Mouse (Mus musculus) neural tube, embryonic 14.5 days (tissue): Measurements from ENCODE around the gene Cfap70. TPM values are rescaled to one million over a fixed set of nuclear protein-coding genes. Genes with fewer than 3 reads are reported as not detected.
A peak's percentile ranks its signal among the peaks of the same experiment; 100 is the strongest.

Experiments
- ATAC-seq: fragments of 200-750 bp; cut with Nextera tagmentation; 2 replicates; pipeline ENCODE4 v1.8.0; 2017; ENCODE audit warnings: low read depth, mild to moderate bottlenecking, moderate TSS enrichment, moderate library complexity
- H3K27ac ChIP-seq: fragments of 300-500 bp; sonication (generic); 2 replicates; pipeline ENCODE4 v1.5.1; 2014; ENCODE audit warnings: low read depth, mild to moderate bottlenecking, control low read depth, low read length, moderate library complexity, mixed read lengths
- H3K27me3 ChIP-seq: fragments of 300-500 bp; sonication (generic); 2 replicates; pipeline ENCODE4 v1.6.1; 2014; ENCODE audit warnings: low read length; ENCODE audit not compliant: control insufficient read depth, insufficient read depth
- H3K36me3 ChIP-seq: fragments of 300-500 bp; sonication (generic); 2 replicates; pipeline ENCODE4 v1.6.1; 2014; ENCODE audit warnings: low read length, mixed read lengths; ENCODE audit not compliant: control insufficient read depth, insufficient read depth
- H3K4me1 ChIP-seq: fragments of 300-500 bp; sonication (generic); 2 replicates; pipeline ENCODE4 v1.6.1; 2014; ENCODE audit warnings: low read length; ENCODE audit not compliant: control insufficient read depth, insufficient read depth
- H3K4me2 ChIP-seq: fragments of 300-500 bp; sonication (generic); 2 replicates; pipeline ENCODE4 v1.6.1; 2014; ENCODE audit warnings: mild to moderate bottlenecking, low read depth, low read length, control low read depth
- H3K4me3 ChIP-seq: fragments of 300-500 bp; sonication (generic); 2 replicates; pipeline ENCODE4 v1.5.1; 2014; ENCODE audit warnings: low read depth, low read length, control low read depth, mixed read lengths
- H3K9ac ChIP-seq: fragments of 300-500 bp; sonication (generic); replicated peaks from 2 replicates; pipeline ENCODE4 v1.6.1; 2014; ENCODE audit warnings: low read depth, mild to moderate bottlenecking, control low read depth, low read length, mixed read lengths
- H3K9me3 ChIP-seq: fragments of 300-500 bp; sonication (generic); 2 replicates; pipeline ENCODE4 v1.6.1; 2016; ENCODE audit warnings: low read length; ENCODE audit not compliant: control insufficient read depth
- WGBS: fragments of 180-500 bp; shearing (Covaris S2); extraction: QIAGEN DNeasy Blood & Tissue Kit; methylation state at CpG from one replicate; pipeline ENCODE4 v1.1.7; 2014; 5-methylcytosine and 5-hydroxymethylcytosine counted together
- polyA plus RNA-seq: library from polyadenylated mRNA; unstranded; fragments of >200 nt; fragmentation: Nextera tagmentation; extraction: Ambion mirVana; gene quantifications from 2 replicates; pipeline ENCODE4 v1.2.1, GENCODE M21; 2014

Gene Cfap70
- polyA plus RNA-seq, 1 experiment from 2014 or later, result 1.9 TPM

GRCm38 (mm10) chr14:20377112-20377521, 74.9 kb downstream of the Cfap70 start:
- H3K27ac ChIP-seq, result no peak overlapping the region
- H3K9ac ChIP-seq, result no peak overlapping the region
- no peaks in the 10 kb centered on the region for H3K4me1 ChIP-seq
- no peak overlapping the region for H3K4me3 ChIP-seq
- H3K9me3 ChIP-seq, result no peaks in the 10 kb centered on the region
- H3K27me3 ChIP-seq, result no peaks in the 10 kb centered on the region
- ATAC-seq, result no peak
- peaks cover 18% of the 10 kb centered on the region for H3K36me3 ChIP-seq
- 81% methylated on average over 4 of the region's 4 CpGs for WGBS
- no peak overlapping the region for H3K4me2 ChIP-seq

- WGBS, result 90% methylated on average over 1 of the region's 1 CpGs
- H3K27ac ChIP-seq, result no peak overlapping the region
- H3K4me1 ChIP-seq, result no peaks in the 10 kb centered on the region
- H3K36me3 ChIP-seq, result peaks cover 10% of the 10 kb centered on the region
- no peaks in the 10 kb centered on the region for H3K27me3 ChIP-seq
- H3K4me2 ChIP-seq, result no peak overlapping the region
- H3K9ac ChIP-seq, result no peak overlapping the region
- H3K9me3 ChIP-seq, result no peaks in the 10 kb centered on the region
- H3K4me3 ChIP-seq, result no peak overlapping the region
- ATAC-seq, result no peak
Measured at GRCm38 (mm10) chr14:20371854-20372253, 80.2 kb downstream of the Cfap70 start.

GRCm38 (mm10) chr14:20370798-20371197, 81.2 kb downstream of the Cfap70 start:
- no peak overlapping the region for H3K4me2 ChIP-seq

GRCm38 (mm10) chr14:20368271-20368670, 83.8 kb downstream of the Cfap70 start:
- WGBS, result 99% methylated on average over 3 of the region's 3 CpGs
- H3K9ac ChIP-seq, result no peak overlapping the region
- no peaks in the 10 kb centered on the region for H3K4me1 ChIP-seq
- no peak for ATAC-seq
- H3K4me2 ChIP-seq, result no peak overlapping the region
- no peaks in the 10 kb centered on the region for H3K27me3 ChIP-seq
- no peak overlapping the region for H3K4me3 ChIP-seq
- peaks cover 22% of the 10 kb centered on the region for H3K36me3 ChIP-seq
- no peak overlapping the region for H3K27ac ChIP-seq
- H3K9me3 ChIP-seq, result no peaks in the 10 kb centered on the region

More at GRCm38 (mm10) chr14:20370798-20371197, 81.2 kb downstream of the Cfap70 start:
- H3K4me3 ChIP-seq, result no peak overlapping the region
- no peaks in the 10 kb centered on the region for H3K9me3 ChIP-seq
- H3K9ac ChIP-seq, result no peak overlapping the region
- WGBS, result 86% methylated on average over 7 of the region's 7 CpGs
- H3K27ac ChIP-seq, result no peak overlapping the region
- peaks cover 7% of the 10 kb centered on the region; the same call in 1 of the 2 replicates for H3K36me3 ChIP-seq
- ATAC-seq, result no peak
- H3K4me1 ChIP-seq, result no peaks in the 10 kb centered on the region
- H3K27me3 ChIP-seq, result no peaks in the 10 kb centered on the region

GRCm38 (mm10) chr14:20363230-20363629, 88.8 kb downstream of the Cfap70 start:
- no peaks in the 10 kb centered on the region for H3K4me1 ChIP-seq
- H3K27ac ChIP-seq, result no peak overlapping the region
- no peaks in the 10 kb centered on the region for H3K27me3 ChIP-seq
- 96% methylated on average over 4 of the region's 4 CpGs for WGBS
- H3K4me2 ChIP-seq, result no peak overlapping the region
- no peaks in the 10 kb centered on the region for H3K9me3 ChIP-seq
- H3K36me3 ChIP-seq, result peaks cover 51% of the 10 kb centered on the region
- H3K9ac ChIP-seq, result no peak overlapping the region
- no peak overlapping the region for H3K4me3 ChIP-seq
- ATAC-seq, result no peak

GRCm38 (mm10) chr14:20347991-20348541, 104.0 kb downstream of the Cfap70 start, which contains the start of the genes Ecd and Fam149b:
TSS of gene Ecd (minus strand) at chr14:20348121.
TSS of gene Fam149b (plus strand) at chr14:20348162.
- Histone ChIP-seq H3K27ac (peak within 1 kb of the TSS; percentile 93), H3K9me3 (no peaks in the 10 kb centered on the region), H3K27me3 (no peaks in the 10 kb centered on the region), H3K4me2 (peak within 1 kb of the TSS; percentile 82), H3K4me3 (peak within 1 kb of the TSS; percentile 89), H3K4me1 (peaks cover 13% of the 10 kb centered on the region), H3K36me3 (peaks cover 6% of the 10 kb centered on the region), H3K9ac (peak within 1 kb of the TSS; percentile 94)
- WGBS, result under 1% methylated on average over 42 of the region's 42 CpGs
- ATAC-seq, result peak; percentile 99

- Histone ChIP-seq H3K4me1 (peaks cover 13% of the 10 kb centered on the region), H3K9ac (peak overlapping the region; percentile 58), H3K4me2 (peak overlapping the region; percentile 82), H3K27me3 (no peaks in the 10 kb centered on the region), H3K4me3 (peak overlapping the region; percentile 89), H3K36me3 (peaks cover 6% of the 10 kb centered on the region), H3K27ac (peak overlapping the region; percentile 93), H3K9me3 (no peaks in the 10 kb centered on the region)
- WGBS, result 4% methylated on average over 15 of the region's 15 CpGs
- ATAC-seq, result peak; percentile 44
Measured at GRCm38 (mm10) chr14:20347441-20347990, 104.5 kb downstream of the Cfap70 start.

GRCm38 (mm10) chr14:20345885-20346284, 106.1 kb downstream of the Cfap70 start:
- Histone ChIP-seq H3K4me1 (peaks cover 13% of the 10 kb centered on the region), H3K9ac (no peak overlapping the region), H3K4me2 (no peak overlapping the region), H3K36me3 (peaks cover 5% of the 10 kb centered on the region; the same call in 1 of the 2 replicates), H3K27ac (no peak overlapping the region), H3K4me3 (no peak overlapping the region), H3K27me3 (no peaks in the 10 kb centered on the region), H3K9me3 (no peaks in the 10 kb centered on the region)
- 91% methylated on average over 9 of the region's 9 CpGs for whole genome bisulfite sequencing
- no peak for ATAC-seq
